21 mouse cellular contexts compared by ENCODE assay signal in genomic region chr4:120717591-120717990, GRCm38 (mm10). TPM values are rescaled to one million over a fixed set of nuclear protein-coding genes. Genes with fewer than 3 reads are reported as not detected.
DNase-seq lines count a peak whose midpoint lies in the region; ATAC-seq and TF ChIP-seq lines count a peak whose summit lies in the region.
"Had no signal": no experiment of that assay in that cellular context is flagged by ENCODE, and none has a peak within 500 bp of the region (broad histone marks: within the 10 kb centered on the region; RNA-seq: fewer than 3 reads in every experiment).

No protein-coding gene starts in this region.

- H3K4me1 ChIP-seq in kidney, postnatal 0 days (replicated peaks; ENCODE audit: insufficient read depth, low read length), result peaks cover 6% of the 10 kb centered on the region; the same call in 1 of the 2 replicates

- H3K9me3 ChIP-seq in kidney, postnatal 0 days (replicated peaks; ENCODE audit: low read length), result no peaks in the 10 kb centered on the region
- H3K9me3 ChIP-seq: embryonic facial prominence, embryonic 10.5 days; limb, embryonic 13.5 days; midbrain, embryonic 13.5 days had no signal

- no peak overlapping the region for H3K27ac ChIP-seq in kidney, postnatal 0 days
- H3K27ac ChIP-seq: embryonic facial prominence, embryonic 10.5 days; limb, embryonic 13.5 days; macrophage; midbrain, embryonic 13.5 days had no signal

- peak; percentile 28 for DNase-seq in kidney, postnatal 0 days (ENCODE audit: low spot score)
- no peak for DNase-seq in kidney, adult 8-10 months
- peak; percentile 85 for DNase-seq in Muller cell, postnatal 12 days (ENCODE audit: inconsistent ontology term)
- DNase-seq in layer of hippocampus, adult 9-11 months, result peak; percentile 66
- peak; percentile 69 to 70 for DNase-seq in right cerebral cortex, postnatal 10 days (ENCODE audit: low spot score in 2 of 2)
- DNase-seq in adrenal gland, postnatal 25 days, result no peak
- DNase-seq in neural tube, embryonic 10.5 days (ENCODE audit: extremely low spot score, low spot score), result no peak
- DNase-seq in adrenal gland, adult 18-20 months (ENCODE audit: low spot score in 2 of 2), result no peak
- DNase-seq: cerebellum, adult 11 months; cerebellum, postnatal 25 days; gastrocnemius, postnatal 25 days; heart, postnatal 36 days; lung, adult 18-20 months had no signal

- H3K36me3 ChIP-seq in kidney, postnatal 0 days (ENCODE audit: insufficient read depth, low read length), result no peaks in the 10 kb centered on the region
- H3K36me3 ChIP-seq: embryonic facial prominence, embryonic 10.5 days; limb, embryonic 13.5 days; midbrain, embryonic 13.5 days had no signal

- H3K27me3 ChIP-seq in kidney, postnatal 0 days (ENCODE audit: insufficient read depth, low read length), result no peaks in the 10 kb centered on the region
- H3K27me3 ChIP-seq: Patski had no signal

- H3K4me3 ChIP-seq in kidney, postnatal 0 days (replicated peaks; ENCODE audit: low read depth, low read length), result no peak overlapping the region
- H3K4me3 ChIP-seq: embryonic facial prominence, embryonic 10.5 days; erythroblast, embryonic 14.5 days; limb, embryonic 13.5 days; midbrain, embryonic 13.5 days had no signal

- H3K4me2 ChIP-seq in kidney, postnatal 0 days (ENCODE audit: low read length), result no peak overlapping the region
- H3K4me2 ChIP-seq: midbrain, embryonic 13.5 days had no signal

- no peak for ATAC-seq in kidney, postnatal 0 days (replicated peaks; ENCODE audit: low FRiP score, low read depth)
- ATAC-seq: forebrain, embryonic 16.5 days; intestine, embryonic 16.5 days; midbrain, embryonic 13.5 days; Patski had no signal

- no peak for TF ChIP-seq CTCF in kidney, postnatal 0 days (IDR thresholded peaks at IDR 0.05; ENCODE audit: low read depth)

- H3K9ac ChIP-seq in kidney, postnatal 0 days (ENCODE audit: low read depth, low read length), result no peak overlapping the region
- H3K9ac ChIP-seq: limb, embryonic 13.5 days; midbrain, embryonic 13.5 days had no signal

- 62% methylated on average over 8 of the region's 8 CpGs for WGBS in kidney, postnatal 0 days

RNA-seq across cellular contexts. Expression of gene Kcnq4, which starts 30.8 kb away (rescaled TPM):
- 0.52 and 0.67 TPM in 2 replicates for polyA plus RNA-seq in kidney, postnatal 0 days (2015; fragmentation: Nextera tagmentation; extraction: Ambion mirVana)
- 1.5 and 2.0 TPM in 2 replicates for total RNA-seq in adrenal gland, postnatal 25 days (2021)
- 1 to 10 TPM; 1.5 to 3.1 TPM for total RNA-seq in adrenal gland, adult 18-20 months (2021)
- polyA plus RNA-seq: erythroblast, embryonic 14.5 days; macrophage had no signal

RNA-seq across cellular contexts. Expression of gene Cited4, which starts 51.2 kb away (rescaled TPM):
- polyA plus RNA-seq in kidney, postnatal 0 days (2015; fragmentation: Nextera tagmentation; extraction: Ambion mirVana), result 17.5 and 17.9 TPM in 2 replicates
- total RNA-seq in adrenal gland, postnatal 25 days (2021), result 61.7 and 80.0 TPM in 2 replicates
- 10 to 100 TPM; 15.2 to 24.0 TPM for total RNA-seq in adrenal gland, adult 18-20 months (2021)
- polyA plus RNA-seq: macrophage had no signal

Comparison
In these comparisons a context has a peak if more than half of its experiments do, and no peak if none do; other contexts are left out.
1. DNase-seq: peak in kidney, postnatal 0 days (single experiment), Muller cell, postnatal 12 days (single experiment), layer of hippocampus, adult 9-11 months (single experiment) and right cerebral cortex, postnatal 10 days (2 of 2); none in kidney, adult 8-10 months (0 of 2), adrenal gland, postnatal 25 days (single experiment), neural tube, embryonic 10.5 days (single experiment) and adrenal gland, adult 18-20 months (0 of 2).